18 mouse cellular contexts compared by ENCODE assay signal in genomic region chr8:12171788-12172187, GRCm38 (mm10).
A peak's percentile ranks its signal among the peaks of the same experiment; 100 is the strongest.
DNase-seq lines count a peak whose midpoint lies in the region; ATAC-seq lines count a peak whose summit lies in the region.
"Had no signal": no experiment of that assay in that cellular context is flagged by ENCODE, and none has a peak within 500 bp of the region (broad histone marks: within the 10 kb centered on the region; RNA-seq: fewer than 3 reads in every experiment).

No protein-coding gene starts in this region.

- H3K4me3 ChIP-seq in forebrain, embryonic 15.5 days = no peak overlapping the region
- no peak overlapping the region for H3K4me3 ChIP-seq in forebrain, embryonic 11.5 days (ENCODE audit: low read depth, low read length)
- H3K4me3 ChIP-seq in hindbrain, embryonic 15.5 days = no peak overlapping the region
- H3K4me3 ChIP-seq in hindbrain, embryonic 13.5 days = no peak overlapping the region
- no peak overlapping the region for H3K4me3 ChIP-seq in midbrain, embryonic 14.5 days (replicated peaks; ENCODE audit: low read depth, low read length)
- H3K4me3 ChIP-seq in midbrain, embryonic 15.5 days = no peak overlapping the region
- H3K4me3 ChIP-seq: embryonic facial prominence, embryonic 12.5 days; heart, adult 2 months; heart, embryonic 15.5 days had no signal

- 57% methylated on average over 12 of the region's 12 CpGs for WGBS in forebrain, embryonic 15.5 days
- 85% methylated on average over 12 of the region's 12 CpGs for WGBS in forebrain, embryonic 11.5 days
- 41% methylated on average over 12 of the region's 12 CpGs for WGBS in hindbrain, embryonic 15.5 days
- 49% methylated on average over 12 of the region's 12 CpGs for WGBS in hindbrain, embryonic 13.5 days
- 48% methylated on average over 12 of the region's 12 CpGs for WGBS in midbrain, embryonic 14.5 days
- WGBS in midbrain, embryonic 15.5 days = 48% methylated on average over 12 of the region's 12 CpGs

- H3K27ac ChIP-seq in forebrain, embryonic 15.5 days (replicated peaks) = 0 out of 2 replicates have a peak overlapping the region, but pooled peaks have one; percentile 9
- no peak overlapping the region for H3K27ac ChIP-seq in forebrain, embryonic 11.5 days (ENCODE audit: low read depth, low read length)
- no peak overlapping the region for H3K27ac ChIP-seq in hindbrain, embryonic 15.5 days (replicated peaks)
- H3K27ac ChIP-seq in hindbrain, embryonic 13.5 days = no peak overlapping the region; the same call in 1 of the 2 replicates
- no peak overlapping the region for H3K27ac ChIP-seq in midbrain, embryonic 14.5 days (replicated peaks; ENCODE audit: low read depth, low read length)
- no peak overlapping the region for H3K27ac ChIP-seq in midbrain, embryonic 15.5 days
- H3K27ac ChIP-seq: embryonic facial prominence, embryonic 12.5 days; heart, adult 2 months; heart, embryonic 15.5 days had no signal

- H3K9me3 ChIP-seq in forebrain, embryonic 15.5 days = no peaks in the 10 kb centered on the region
- H3K9me3 ChIP-seq in forebrain, embryonic 11.5 days (ENCODE audit: control insufficient read depth, low read length) = no peaks in the 10 kb centered on the region
- H3K9me3 ChIP-seq in hindbrain, embryonic 15.5 days = no peaks in the 10 kb centered on the region
- no peaks in the 10 kb centered on the region for H3K9me3 ChIP-seq in hindbrain, embryonic 13.5 days
- H3K9me3 ChIP-seq in midbrain, embryonic 14.5 days (ENCODE audit: control insufficient read depth, low read length) = no peaks in the 10 kb centered on the region
- no peaks in the 10 kb centered on the region for H3K9me3 ChIP-seq in midbrain, embryonic 15.5 days
- H3K9me3 ChIP-seq: embryonic facial prominence, embryonic 12.5 days; heart, embryonic 15.5 days had no signal

- no peak for DNase-seq in forebrain, embryonic 11.5 days (ENCODE audit: low spot score)
- peak; percentile 54 for DNase-seq in midbrain, embryonic 14.5 days
- DNase-seq in frontal cortex, postnatal 14 days (ENCODE audit: low spot score in 2 of 2) = no peak
- DNase-seq: adrenal gland, postnatal 10 days; cerebellum, adult 11-12 months; cerebellum, adult 9-10 months; cerebellum, postnatal 25 days; gastrocnemius, postnatal 14 days; heart, adult 2 months; heart, postnatal 14 days; kidney, adult 11 months had no signal

- no peak overlapping the region for H3K4me2 ChIP-seq in forebrain, embryonic 15.5 days (replicated peaks)
- H3K4me2 ChIP-seq in forebrain, embryonic 11.5 days (ENCODE audit: low read depth, low read length, severe bottlenecking) = no peak overlapping the region
- peak overlapping the region; percentile 9; the same call in 1 of the 2 replicates for H3K4me2 ChIP-seq in hindbrain, embryonic 15.5 days
- no peak overlapping the region for H3K4me2 ChIP-seq in hindbrain, embryonic 13.5 days
- H3K4me2 ChIP-seq in midbrain, embryonic 14.5 days (ENCODE audit: low read length) = no peak overlapping the region
- H3K4me2 ChIP-seq in midbrain, embryonic 15.5 days = no peak overlapping the region
- H3K4me2 ChIP-seq: embryonic facial prominence, embryonic 12.5 days; heart, embryonic 11.5 days; heart, embryonic 15.5 days had no signal

- peaks cover 51% of the 10 kb centered on the region for H3K4me1 ChIP-seq in forebrain, embryonic 15.5 days
- H3K4me1 ChIP-seq in forebrain, embryonic 11.5 days (replicated peaks; ENCODE audit: control insufficient read depth, insufficient read depth, low read length) = 0 out of 2 replicates have a peak, but pooled peaks cover 6% of the 10 kb centered on the region
- peaks cover 52% of the 10 kb centered on the region for H3K4me1 ChIP-seq in hindbrain, embryonic 15.5 days (replicated peaks)
- peaks cover 74% of the 10 kb centered on the region for H3K4me1 ChIP-seq in hindbrain, embryonic 13.5 days (replicated peaks)
- peaks cover 22% of the 10 kb centered on the region for H3K4me1 ChIP-seq in midbrain, embryonic 14.5 days (ENCODE audit: control insufficient read depth, insufficient read depth, low read length)
- H3K4me1 ChIP-seq in midbrain, embryonic 15.5 days = 0 out of 2 replicates have a peak, but pooled peaks cover 14% of the 10 kb centered on the region
- H3K4me1 ChIP-seq: embryonic facial prominence, embryonic 12.5 days; heart, embryonic 15.5 days had no signal

- ATAC-seq in forebrain, embryonic 15.5 days (replicated peaks) = no peak
- ATAC-seq in forebrain, embryonic 11.5 days (replicated peaks; ENCODE audit: low FRiP score) = no peak
- ATAC-seq in hindbrain, embryonic 15.5 days (ENCODE audit: low FRiP score, low read depth) = no peak
- ATAC-seq in hindbrain, embryonic 13.5 days (ENCODE audit: low FRiP score) = no peak
- no peak for ATAC-seq in midbrain, embryonic 14.5 days (ENCODE audit: low FRiP score, low TSS enrichment)
- no peak for ATAC-seq in midbrain, embryonic 15.5 days (replicated peaks)

- no peak overlapping the region for H3K9ac ChIP-seq in forebrain, embryonic 15.5 days (replicated peaks)
- no peak overlapping the region for H3K9ac ChIP-seq in forebrain, embryonic 11.5 days (ENCODE audit: low read length)
- no peak overlapping the region for H3K9ac ChIP-seq in hindbrain, embryonic 15.5 days
- no peak overlapping the region for H3K9ac ChIP-seq in hindbrain, embryonic 13.5 days
- H3K9ac ChIP-seq in midbrain, embryonic 14.5 days (replicated peaks; ENCODE audit: low read length) = no peak overlapping the region
- no peak overlapping the region for H3K9ac ChIP-seq in midbrain, embryonic 15.5 days
- H3K9ac ChIP-seq: embryonic facial prominence, embryonic 12.5 days; heart, embryonic 15.5 days had no signal

- H3K36me3 ChIP-seq in forebrain, embryonic 15.5 days = no peaks in the 10 kb centered on the region
- H3K36me3 ChIP-seq in forebrain, embryonic 11.5 days (ENCODE audit: control insufficient read depth, insufficient read depth, low read length) = no peaks in the 10 kb centered on the region
- no peaks in the 10 kb centered on the region for H3K36me3 ChIP-seq in hindbrain, embryonic 15.5 days
- H3K36me3 ChIP-seq in hindbrain, embryonic 13.5 days = no peaks in the 10 kb centered on the region
- H3K36me3 ChIP-seq in midbrain, embryonic 14.5 days (ENCODE audit: control insufficient read depth, insufficient read depth, low read length) = no peaks in the 10 kb centered on the region
- H3K36me3 ChIP-seq in midbrain, embryonic 15.5 days (replicated peaks) = no peaks in the 10 kb centered on the region
- H3K36me3 ChIP-seq: embryonic facial prominence, embryonic 12.5 days; heart, embryonic 15.5 days had no signal

- peaks cover 5% of the 10 kb centered on the region; the same call in 1 of the 2 replicates for H3K27me3 ChIP-seq in forebrain, embryonic 15.5 days
- H3K27me3 ChIP-seq in forebrain, embryonic 11.5 days (ENCODE audit: control insufficient read depth, insufficient read depth, low read length) = peaks cover 3% of the 10 kb centered on the region; the same call in 1 of the 2 replicates
- H3K27me3 ChIP-seq in hindbrain, embryonic 15.5 days = peaks cover 6% of the 10 kb centered on the region; the same call in 1 of the 2 replicates
- H3K27me3 ChIP-seq in hindbrain, embryonic 13.5 days = peaks cover 43% of the 10 kb centered on the region
- peaks cover 16% of the 10 kb centered on the region; the same call in 1 of the 2 replicates for H3K27me3 ChIP-seq in midbrain, embryonic 14.5 days (ENCODE audit: control insufficient read depth, insufficient read depth, low read length)
- H3K27me3 ChIP-seq in midbrain, embryonic 15.5 days (replicated peaks) = peaks cover 2% of the 10 kb centered on the region; the same call in 1 of the 2 replicates
- H3K27me3 ChIP-seq: embryonic facial prominence, embryonic 12.5 days had no signal
